Mouse (Mus musculus): ENCODE measurements around the gene G6pc. TPM values are rescaled to one million over a fixed set of nuclear protein-coding genes. Genes with fewer than 3 reads are reported as not detected.

The G6pc gene
- polyA plus RNA-seq, 1 experiment from 2014 or later: not detected

Small RNA genes within 50 kb of the gene (microRNA-seq; reads per million reads assigned to microRNA genes)
- gene Gm25593 (not detected), gene Mir6929 (not detected)

Other genes with a start within 250 kb of the G6pc start
- 13.4 and 13.6 TPM in 2 replicates for gene Retreg3, start 247.7 kb upstream of the G6pc start, polyA plus RNA-seq (2015; fragmentation: Nextera tagmentation; extraction: Ambion mirVana)
- 38.3 and 38.9 TPM in 2 replicates for gene Tubg1, start 247.6 kb upstream of the G6pc start, polyA plus RNA-seq (2015; fragmentation: Nextera tagmentation; extraction: Ambion mirVana)
- 0.05 and 0.24 TPM in 2 replicates for gene Tubg2, start 211.7 kb upstream of the G6pc start, polyA plus RNA-seq (2015; fragmentation: Nextera tagmentation; extraction: Ambion mirVana)
- gene Cntnap1, start 197.0 kb upstream of the G6pc start, polyA plus RNA-seq (2015; fragmentation: Nextera tagmentation; extraction: Ambion mirVana): 0.07 and 0.12 TPM in 2 replicates
- 1.5 and 1.9 TPM in 2 replicates for gene Plekhh3, start 196.2 kb upstream of the G6pc start, polyA plus RNA-seq (2015; fragmentation: Nextera tagmentation; extraction: Ambion mirVana)
- 0.05 TPM in 1 of 2 replicates, not detected in the other for gene Ccr10, start 192.1 kb upstream of the G6pc start, polyA plus RNA-seq (2015; fragmentation: Nextera tagmentation; extraction: Ambion mirVana)
- 9.8 and 11.0 TPM in 2 replicates for gene Ezh1, start 141.1 kb upstream of the G6pc start, polyA plus RNA-seq (2015; fragmentation: Nextera tagmentation; extraction: Ambion mirVana)
- gene Ramp2, start 121.5 kb upstream of the G6pc start, polyA plus RNA-seq (2015; fragmentation: Nextera tagmentation; extraction: Ambion mirVana): 20.3 and 25.4 TPM in 2 replicates
- gene Vps25, start 113.9 kb upstream of the G6pc start, polyA plus RNA-seq (2015; fragmentation: Nextera tagmentation; extraction: Ambion mirVana): 77.2 and 81.7 TPM in 2 replicates
- gene Wnk4, start 107.0 kb upstream of the G6pc start, polyA plus RNA-seq (2015; fragmentation: Nextera tagmentation; extraction: Ambion mirVana): 5.1 and 6.7 TPM in 2 replicates
- gene Cntd1, start 88.5 kb upstream of the G6pc start, polyA plus RNA-seq (2015; fragmentation: Nextera tagmentation; extraction: Ambion mirVana): 0.67 TPM in 2 replicates
- gene Coa3, start 88.4 kb upstream of the G6pc start, polyA plus RNA-seq (2015; fragmentation: Nextera tagmentation; extraction: Ambion mirVana): 80.5 and 87.1 TPM in 2 replicates
- 94.0 and 97.1 TPM in 2 replicates for gene Becn1, start 65.3 kb upstream of the G6pc start, polyA plus RNA-seq (2015; fragmentation: Nextera tagmentation; extraction: Ambion mirVana)
- gene Psme3, start 51.3 kb upstream of the G6pc start, polyA plus RNA-seq (2015; fragmentation: Nextera tagmentation; extraction: Ambion mirVana): 189 and 190 TPM in 2 replicates
- 1.4 and 1.5 TPM in 2 replicates for gene Aoc2, start 42.5 kb upstream of the G6pc start, polyA plus RNA-seq (2015; fragmentation: Nextera tagmentation; extraction: Ambion mirVana)
- gene Aoc3, start 37.0 kb upstream of the G6pc start, polyA plus RNA-seq (2015; fragmentation: Nextera tagmentation; extraction: Ambion mirVana): 0.06 TPM in 1 of 2 replicates, not detected in the other
- 37.2 and 37.3 TPM in 2 replicates for gene Aarsd1, start 50.1 kb downstream of the G6pc start, polyA plus RNA-seq (2015; fragmentation: Nextera tagmentation; extraction: Ambion mirVana)
- gene Gm27029, start 57.2 kb downstream of the G6pc start, polyA plus RNA-seq (2015; fragmentation: Nextera tagmentation; extraction: Ambion mirVana): 2.1 and 3.1 TPM in 2 replicates
- gene Rundc1, start 57.5 kb downstream of the G6pc start, polyA plus RNA-seq (2015; fragmentation: Nextera tagmentation; extraction: Ambion mirVana): 5.7 TPM in 2 replicates
- gene Ptges3l, start 57.8 kb downstream of the G6pc start, polyA plus RNA-seq (2015; fragmentation: Nextera tagmentation; extraction: Ambion mirVana): 1.3 and 1.4 TPM in 2 replicates
- 149 and 195 TPM in 2 replicates for gene Rpl27, start 74.7 kb downstream of the G6pc start, polyA plus RNA-seq (2015; fragmentation: Nextera tagmentation; extraction: Ambion mirVana)
- gene Ifi35, start 80.8 kb downstream of the G6pc start, polyA plus RNA-seq (2015; fragmentation: Nextera tagmentation; extraction: Ambion mirVana): 29.6 and 30.4 TPM in 2 replicates
- 2.0 and 2.1 TPM in 2 replicates for gene Rnd2, start 97.4 kb downstream of the G6pc start, polyA plus RNA-seq (2015; fragmentation: Nextera tagmentation; extraction: Ambion mirVana)
- gene Vat1, start 98.7 kb downstream of the G6pc start, polyA plus RNA-seq (2015; fragmentation: Nextera tagmentation; extraction: Ambion mirVana): 10.0 and 10.8 TPM in 2 replicates
- 11.5 and 12.5 TPM in 2 replicates for gene Brca1, start 184.4 kb downstream of the G6pc start, polyA plus RNA-seq (2015; fragmentation: Nextera tagmentation; extraction: Ambion mirVana)
- gene Nbr1, start 184.6 kb downstream of the G6pc start, polyA plus RNA-seq (2015; fragmentation: Nextera tagmentation; extraction: Ambion mirVana): 39.5 and 49.8 TPM in 2 replicates
- gene Tmem106a, start 214.7 kb downstream of the G6pc start, polyA plus RNA-seq (2015; fragmentation: Nextera tagmentation; extraction: Ambion mirVana): 7.7 and 7.8 TPM in 2 replicates
- 0.16 TPM in 1 of 2 replicates, not detected in the other for gene Gm11634, start 231.7 kb downstream of the G6pc start, polyA plus RNA-seq (2015; fragmentation: Nextera tagmentation; extraction: Ambion mirVana)